Mouse (Mus musculus) midbrain, embryonic 10.5 days (tissue): ENCODE measurements around the gene Nt5c2. TPM values are rescaled to one million over a fixed set of nuclear protein-coding genes. Genes with fewer than 3 reads are reported as not detected.

Source experiments
- DNase-seq: peaks from one replicate; pipeline ENCODE4 v3.0.0-alpha.2; 2017; ENCODE audit warnings: low spot score
- H3K27ac ChIP-seq: fragments of 300-500 bp; sonication (generic); replicated peaks from 2 replicates; pipeline ENCODE4 v1.5.1; 2016; ENCODE audit warnings: mild to moderate bottlenecking
- H3K27me3 ChIP-seq: fragments of 300-500 bp; sonication (generic); 2 replicates; pipeline ENCODE4 v1.6.1; 2016; ENCODE audit warnings: low read depth, mild to moderate bottlenecking; ENCODE audit not compliant: poor library complexity, severe bottlenecking
- H3K36me3 ChIP-seq: fragments of 300-500 bp; sonication (generic); 2 replicates; pipeline ENCODE4 v1.6.1; 2016; ENCODE audit warnings: mild to moderate bottlenecking, moderate library complexity
- H3K4me1 ChIP-seq: fragments of 300-500 bp; sonication (generic); 2 replicates; pipeline ENCODE4 v1.6.1; 2016
- H3K4me3 ChIP-seq: fragments of 300-500 bp; sonication (generic); 2 replicates; pipeline ENCODE4 v1.5.1; 2016; ENCODE audit warnings: mild to moderate bottlenecking, moderate library complexity
- H3K9me3 ChIP-seq: fragments of 300-500 bp; sonication (generic); replicated peaks from 2 replicates; pipeline ENCODE4 v1.6.1; 2016; ENCODE audit warnings: mild to moderate bottlenecking
- WGBS: fragments of 180-500 bp; shearing (Covaris S2); methylation state at CpG from one replicate; pipeline ENCODE4 v1.1.7; 2016; 5-methylcytosine and 5-hydroxymethylcytosine counted together
- polyA plus RNA-seq: library from polyadenylated mRNA; unstranded; fragments of >200 nt; fragmentation: Nextera tagmentation; extraction: Ambion mirVana; gene quantifications from 2 replicates; pipeline ENCODE4 v1.2.1, GENCODE M21; 2016

The Nt5c2 gene
- 64.1 and 77.4 TPM in 2 replicates for polyA plus RNA-seq

DNA sequence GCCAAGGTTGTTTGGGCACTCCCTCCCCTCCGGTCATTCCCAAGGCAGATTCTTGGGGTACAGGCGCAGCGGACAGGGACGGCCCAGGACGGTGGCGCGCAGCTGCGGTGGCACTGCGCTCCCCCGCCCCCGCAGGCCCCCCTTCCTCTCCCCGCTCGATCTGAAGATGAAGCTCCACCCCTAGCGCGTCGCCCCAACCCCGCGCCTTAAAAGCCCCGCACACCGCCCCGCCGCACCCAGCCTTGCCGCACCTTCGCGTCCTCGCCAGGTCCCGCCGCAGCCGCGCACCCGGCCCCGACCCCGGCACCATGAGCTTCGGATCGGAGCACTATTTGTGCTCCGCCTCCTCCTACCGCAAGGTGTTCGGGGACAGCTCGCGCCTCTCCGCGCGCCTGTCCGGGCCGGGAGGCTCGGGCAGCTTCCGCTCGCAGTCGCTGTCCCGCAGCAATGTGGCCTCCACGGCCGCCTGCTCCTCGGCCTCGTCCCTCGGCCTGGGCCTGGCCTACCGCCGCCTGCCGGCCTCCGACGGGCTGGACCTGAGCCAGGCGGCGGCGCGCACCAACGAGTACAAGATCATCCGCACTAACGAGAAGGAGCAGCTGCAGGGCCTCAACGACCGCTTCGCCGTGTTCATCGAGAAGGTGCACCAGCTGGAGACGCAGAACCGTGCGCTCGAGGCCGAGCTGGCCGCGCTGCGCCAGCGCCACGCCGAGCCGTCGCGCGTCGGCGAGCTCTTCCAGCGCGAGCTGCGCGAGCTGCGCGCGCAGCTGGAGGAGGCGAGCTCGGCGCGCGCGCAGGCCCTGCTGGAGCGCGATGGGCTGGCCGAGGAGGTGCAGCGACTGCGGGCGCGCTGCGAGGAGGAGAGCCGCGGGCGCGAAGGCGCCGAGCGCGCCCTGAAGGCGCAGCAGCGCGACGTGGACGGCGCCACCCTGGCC, at the start of gene Nt5c2, which contains the start of gene Ina:
TSS of gene Nt5c2 (minus strand) at position 707 of the 935 bp plus-strand sequence.
TSS of gene Ina (plus strand) at position 252 of the 935 bp plus-strand sequence.
- DNase-seq = peak; percentile 66
- Histone ChIP-seq H3K27ac (peak within 1 kb of the TSS; percentile 79), H3K27me3 (peaks cover 79% of the 10 kb centered on the region), H3K4me3 (peak within 1 kb of the TSS; percentile 60), H3K4me1 (peaks cover 46% of the 10 kb centered on the region), H3K9me3 (no peaks in the 10 kb centered on the region), H3K36me3 (no peaks in the 10 kb centered on the region)
- WGBS = under 1% methylated on average over 123 of the region's 124 CpGs

DNA sequence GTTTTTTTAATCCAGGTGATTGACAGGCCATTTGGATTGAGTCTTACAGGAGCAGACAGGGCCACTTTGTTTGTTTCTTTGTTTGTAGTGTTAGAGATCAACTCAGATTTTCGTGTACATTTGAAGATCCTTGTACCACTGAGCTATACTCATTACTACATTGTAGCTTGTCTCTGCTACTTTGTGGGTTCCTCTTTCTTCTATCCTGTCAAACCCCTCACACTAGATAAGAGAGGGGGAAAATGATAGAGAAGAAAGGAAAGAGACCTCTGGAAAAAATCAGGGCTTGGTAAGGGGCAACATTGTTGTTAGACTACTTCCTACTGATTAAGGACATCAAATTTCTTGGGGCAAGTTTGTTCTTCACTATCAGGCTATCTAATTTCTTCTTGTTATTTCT, 42.7 kb upstream of the Nt5c2 start:
- no peak overlapping the region for H3K27ac ChIP-seq
- no peaks in the 10 kb centered on the region for H3K27me3 ChIP-seq
- WGBS = 63% methylated on average over 1 of the region's 1 CpGs
- no peaks in the 10 kb centered on the region for H3K9me3 ChIP-seq
- H3K4me3 ChIP-seq = no peak overlapping the region
- no peaks in the 10 kb centered on the region for H3K36me3 ChIP-seq
- no peaks in the 10 kb centered on the region for H3K4me1 ChIP-seq
- no peak for DNase-seq

DNA sequence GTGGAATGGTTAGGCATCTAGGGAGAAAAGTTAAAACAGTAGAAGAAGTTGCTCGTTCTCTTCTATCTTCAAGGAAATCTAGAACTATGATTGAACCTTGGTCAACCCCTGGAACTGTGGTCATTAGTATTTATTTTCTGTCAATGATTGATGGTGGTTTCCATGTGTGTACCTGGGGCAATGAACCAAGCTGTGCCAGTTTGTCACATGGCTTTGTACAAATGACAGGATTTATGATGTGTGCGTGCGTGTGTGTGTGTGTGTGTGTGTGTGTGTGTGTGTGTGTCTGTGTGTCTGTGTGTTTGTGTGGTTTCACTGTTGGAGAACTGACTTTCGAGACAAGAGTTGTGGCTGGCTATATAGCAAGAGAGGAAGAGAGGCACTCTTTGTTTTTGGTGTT, 38.5 kb upstream of the Nt5c2 start:
- WGBS = 86% methylated on average over 4 of the region's 4 CpGs
- no peak for DNase-seq
- Histone ChIP-seq H3K9me3 (no peaks in the 10 kb centered on the region), H3K4me1 (peaks cover 25% of the 10 kb centered on the region), H3K4me3 (no peak overlapping the region), H3K27me3 (no peaks in the 10 kb centered on the region), H3K27ac (no peak overlapping the region), H3K36me3 (peaks cover 1% of the 10 kb centered on the region; the same call in 1 of the 2 replicates)

DNA sequence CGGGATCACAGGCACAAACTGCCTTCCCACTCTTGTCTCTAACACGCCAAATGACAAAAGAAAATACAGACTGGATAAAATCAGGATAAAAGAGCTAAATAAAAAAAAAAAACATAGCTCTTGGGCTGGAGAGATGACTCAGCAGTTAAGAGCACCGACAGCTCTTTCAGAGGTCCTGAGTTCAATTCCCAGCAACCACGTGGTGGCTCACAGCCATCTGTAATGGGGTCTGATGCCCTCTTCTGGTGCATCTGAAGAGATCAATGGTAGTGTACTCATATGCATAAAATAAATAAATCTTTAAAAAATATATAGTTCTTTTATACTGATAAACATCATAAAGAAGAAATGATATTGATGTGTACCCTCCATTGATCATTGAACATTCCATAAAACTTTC, 38.0 kb upstream of the Nt5c2 start:
- H3K9me3 ChIP-seq = no peaks in the 10 kb centered on the region
- no peak overlapping the region for H3K27ac ChIP-seq
- 82% methylated on average over 4 of the region's 4 CpGs for WGBS
- peaks cover 25% of the 10 kb centered on the region for H3K4me1 ChIP-seq
- H3K36me3 ChIP-seq = peaks cover 6% of the 10 kb centered on the region
- H3K4me3 ChIP-seq = no peak overlapping the region
- H3K27me3 ChIP-seq = no peaks in the 10 kb centered on the region
- DNase-seq = no peak

- under 1% methylated on average over 74 of the region's 75 CpGs for WGBS
- Histone ChIP-seq H3K36me3 (peaks cover 31% of the 10 kb centered on the region), H3K4me1 (peaks cover 25% of the 10 kb centered on the region), H3K27me3 (no peaks in the 10 kb centered on the region), H3K9me3 (no peaks in the 10 kb centered on the region), H3K27ac (peak within 1 kb of the TSS; percentile 95), H3K4me3 (peak within 1 kb of the TSS; percentile 79)
- DNase-seq = peak; percentile 86
Observed at GRCm38 (mm10) chr19:47050271-47051032, 35.5 kb upstream of the Nt5c2 start, which contains the start of gene Pcgf6. TSS of gene Pcgf6 (minus strand) at chr19:47050906.

DNA sequence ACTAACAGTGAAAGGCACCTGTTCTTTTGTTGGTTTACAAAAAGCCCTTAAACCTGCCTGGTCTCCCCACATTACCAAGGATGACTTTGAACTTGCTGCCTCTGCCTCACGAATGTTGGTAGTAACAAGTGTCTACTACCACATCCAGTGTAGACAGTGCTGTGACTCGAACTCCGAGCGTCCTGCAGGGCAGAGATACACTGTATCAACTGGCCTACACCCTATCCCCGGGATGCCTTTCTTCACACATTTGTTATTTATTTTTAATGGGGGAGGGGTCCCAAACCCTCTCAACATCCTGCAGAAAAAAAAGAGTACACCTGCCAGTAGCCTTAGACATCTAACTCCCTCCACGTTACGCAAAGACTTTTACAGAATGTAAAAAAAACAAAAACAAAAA, 34.9 kb upstream of the Nt5c2 start:
- Histone ChIP-seq H3K4me3 (peak overlapping the region; percentile 79), H3K36me3 (peaks cover 36% of the 10 kb centered on the region), H3K9me3 (no peaks in the 10 kb centered on the region), H3K27me3 (no peaks in the 10 kb centered on the region), H3K27ac (peak overlapping the region; percentile 95), H3K4me1 (peaks cover 25% of the 10 kb centered on the region)
- DNase-seq = no peak
- 11% methylated on average over 7 of the region's 7 CpGs for WGBS

GRCm38 (mm10) chr19:47049061-47049460, 34.1 kb upstream of the Nt5c2 start:
- H3K27me3 ChIP-seq = no peaks in the 10 kb centered on the region
- H3K36me3 ChIP-seq = peaks cover 43% of the 10 kb centered on the region
- DNase-seq = no peak
- peak overlapping the region; percentile 79 for H3K4me3 ChIP-seq
- no peaks in the 10 kb centered on the region for H3K9me3 ChIP-seq
- 64% methylated on average over 4 of the region's 4 CpGs for WGBS
- peaks cover 25% of the 10 kb centered on the region for H3K4me1 ChIP-seq
- no peak overlapping the region for H3K27ac ChIP-seq

DNA sequence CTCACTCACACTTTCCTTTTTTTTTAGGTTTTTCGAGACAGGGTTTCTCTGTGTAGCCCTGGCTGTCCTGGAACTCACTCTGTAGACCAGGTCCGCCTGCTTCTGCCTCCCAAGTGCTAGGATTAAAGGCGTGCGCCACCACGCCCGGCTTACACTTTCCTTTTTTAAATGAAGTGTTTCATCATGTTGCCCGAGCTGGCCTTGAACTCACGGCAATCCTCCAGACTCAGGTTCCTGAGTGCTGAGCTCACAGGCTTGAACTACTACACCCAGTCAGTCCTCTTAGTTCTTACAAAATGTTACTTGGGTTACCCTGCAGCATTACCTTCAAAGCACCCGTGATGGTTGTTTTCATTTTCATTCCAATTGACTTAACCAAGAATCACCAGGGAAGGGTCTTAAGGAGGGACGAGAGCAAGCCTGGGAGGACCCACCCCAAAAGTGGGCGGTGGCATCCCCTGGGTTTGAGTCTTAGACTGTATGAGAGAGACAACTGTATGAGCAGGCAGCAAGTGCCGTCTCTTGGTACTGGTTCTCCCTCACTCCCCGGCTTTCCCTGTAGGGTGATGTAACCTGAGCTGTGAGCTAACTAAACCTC, 32.4 kb upstream of the Nt5c2 start:
- Histone ChIP-seq H3K36me3 (peaks cover 60% of the 10 kb centered on the region), H3K4me3 (no peak overlapping the region)
- WGBS = 87% methylated on average over 13 of the region's 13 CpGs

DNA sequence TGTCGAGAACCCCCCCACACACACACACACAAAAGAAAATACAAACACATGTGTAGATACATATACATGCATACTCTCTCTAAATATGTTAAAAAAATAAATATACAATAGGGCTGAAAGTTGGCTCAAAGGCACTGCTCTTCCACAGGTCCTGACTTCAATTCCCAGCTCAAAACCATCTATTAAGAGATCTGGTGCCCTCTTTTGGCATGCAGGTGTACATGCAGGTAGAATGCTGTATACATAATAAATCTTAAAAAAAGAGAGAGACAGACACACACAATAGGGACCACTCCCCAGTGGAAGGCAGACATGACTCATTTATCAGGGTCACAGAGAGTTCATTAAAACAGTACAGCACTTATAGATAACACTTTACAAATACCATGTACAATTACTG, 31.4 kb upstream of the Nt5c2 start:
- Histone ChIP-seq H3K4me3 (no peak overlapping the region), H3K4me1 (peaks cover 25% of the 10 kb centered on the region), H3K9me3 (no peaks in the 10 kb centered on the region), H3K36me3 (peaks cover 70% of the 10 kb centered on the region), H3K27me3 (no peaks in the 10 kb centered on the region), H3K27ac (no peak overlapping the region)
- 100% methylated on average over 1 of the region's 1 CpGs for WGBS
- DNase-seq = no peak

More for the DNA sequence above, 32.4 kb upstream of the Nt5c2 start:
- Histone ChIP-seq H3K27ac (no peak overlapping the region), H3K4me1 (peaks cover 25% of the 10 kb centered on the region), H3K9me3 (no peaks in the 10 kb centered on the region), H3K27me3 (no peaks in the 10 kb centered on the region)
- no peak for DNase-seq

DNA sequence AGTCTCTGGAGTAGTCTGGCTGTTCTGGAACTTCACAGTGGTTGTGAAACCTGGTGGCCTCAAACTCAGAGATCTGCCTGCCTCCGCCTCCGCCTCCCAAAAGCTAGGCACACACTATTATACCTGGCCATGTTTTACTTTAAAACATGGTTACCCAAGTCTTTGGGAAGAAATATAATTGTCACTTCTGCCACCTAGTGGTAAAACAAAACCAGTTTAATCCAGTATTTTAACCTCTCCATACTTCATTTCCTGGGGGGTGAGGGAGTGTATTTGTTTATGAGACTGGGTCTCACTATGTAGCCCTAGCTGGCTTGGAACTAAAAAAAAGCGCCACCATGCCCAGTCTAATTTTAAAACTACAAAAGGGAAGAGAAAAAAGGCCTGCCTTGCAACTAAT, 28.7 kb upstream of the Nt5c2 start:
- no peak for DNase-seq
- Histone ChIP-seq H3K27me3 (no peaks in the 10 kb centered on the region), H3K4me1 (peaks cover under 1% of the 10 kb centered on the region), H3K27ac (no peak overlapping the region), H3K4me3 (no peak overlapping the region), H3K9me3 (no peaks in the 10 kb centered on the region), H3K36me3 (peaks cover 96% of the 10 kb centered on the region)
- 94% methylated on average over 3 of the region's 3 CpGs for WGBS

DNA sequence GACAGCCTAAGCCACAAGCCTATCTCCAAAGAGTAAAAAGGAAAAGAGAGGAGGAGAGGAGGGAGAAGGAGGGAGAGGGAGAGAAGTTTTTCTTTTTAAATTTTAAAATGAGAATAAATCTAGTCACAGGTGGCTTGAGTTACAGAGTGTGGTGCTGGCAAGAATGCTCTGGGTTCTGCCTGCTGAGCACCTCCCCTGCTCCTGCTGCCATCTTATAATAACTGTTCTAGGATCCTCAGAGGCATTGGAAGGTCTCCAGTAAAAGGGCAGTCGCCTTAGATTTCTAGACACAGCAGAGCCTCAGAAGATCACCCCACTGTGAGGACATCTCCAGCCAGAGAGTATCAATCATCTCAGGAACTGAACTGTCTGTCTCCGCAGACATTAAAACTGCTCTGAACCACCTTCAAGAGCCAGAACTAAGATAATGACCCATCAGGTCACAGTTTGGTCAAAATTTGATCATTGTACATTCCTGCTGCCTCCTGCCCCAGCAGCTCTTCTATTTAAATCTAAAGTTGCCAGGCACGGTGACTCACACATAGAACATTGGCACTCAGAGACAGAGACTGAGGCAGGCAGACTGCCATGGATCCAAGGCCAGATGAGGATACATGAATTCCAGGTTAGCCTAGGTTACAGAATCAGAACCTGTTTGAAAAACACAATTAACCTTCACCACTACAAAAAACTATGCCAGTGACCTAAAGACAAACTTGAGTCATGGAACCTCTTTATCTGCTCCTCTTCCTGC, 25.9 kb upstream of the Nt5c2 start:
- Histone ChIP-seq H3K27me3 (no peaks in the 10 kb centered on the region), H3K36me3 (peaks cover 96% of the 10 kb centered on the region), H3K4me1 (no peaks in the 10 kb centered on the region), H3K4me3 (no peak overlapping the region), H3K9me3 (no peaks in the 10 kb centered on the region), H3K27ac (no peak overlapping the region)
- no peak for DNase-seq
- 94% methylated on average over 3 of the region's 3 CpGs for WGBS

GRCm38 (mm10) chr19:47036596-47036995, 21.6 kb upstream of the Nt5c2 start:
- peaks cover 92% of the 10 kb centered on the region for H3K36me3 ChIP-seq
- H3K4me3 ChIP-seq = no peak overlapping the region
- DNase-seq = no peak
- H3K4me1 ChIP-seq = no peaks in the 10 kb centered on the region
- H3K27me3 ChIP-seq = no peaks in the 10 kb centered on the region
- H3K27ac ChIP-seq = no peak overlapping the region
- H3K9me3 ChIP-seq = no peaks in the 10 kb centered on the region
- 92% methylated on average over 3 of the region's 3 CpGs for WGBS
